8 mouse cellular contexts compared by ENCODE assay signal in the genomic region with DNA sequence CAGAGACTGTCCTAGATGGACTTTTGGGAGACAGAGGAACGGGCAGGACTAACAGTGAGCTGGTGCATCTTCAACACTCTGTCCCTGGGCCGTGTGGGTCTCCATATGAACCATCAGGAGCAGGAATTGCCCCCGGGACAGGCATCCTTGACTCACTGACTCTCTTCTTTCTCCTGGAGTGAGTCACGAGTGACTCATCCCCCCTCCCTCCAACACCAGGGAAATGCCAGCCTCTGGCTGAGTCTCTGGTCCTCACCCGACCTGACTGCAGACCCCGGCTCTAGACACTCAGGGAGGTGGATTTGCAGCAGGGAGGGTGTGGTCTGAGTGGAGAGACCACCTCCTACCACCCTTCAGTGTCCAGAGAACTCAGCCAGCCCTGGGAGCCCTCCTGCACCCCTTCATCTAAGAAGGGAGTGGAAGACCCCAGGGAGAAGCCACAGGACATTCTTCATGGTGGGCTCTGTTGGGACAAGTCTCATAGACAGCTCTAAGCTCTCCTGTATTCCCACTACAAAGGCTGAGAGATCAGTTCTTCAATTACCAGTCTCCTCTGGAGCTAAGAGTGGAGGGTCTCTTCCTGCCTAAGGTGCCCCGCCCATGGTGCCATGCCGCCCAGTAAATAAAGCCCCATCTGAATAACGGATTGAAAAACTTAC. TPM values are rescaled to one million over a fixed set of nuclear protein-coding genes. Genes with fewer than 3 reads are reported as not detected.
DNase-seq lines count a peak whose midpoint lies in the region; ATAC-seq and TF ChIP-seq lines count a peak whose summit lies in the region.

No protein-coding gene starts in this region.

- 0 out of 2 replicates have a peak overlapping the region, but pooled peaks have one; percentile 6 for H3K4me3 ChIP-seq in midbrain, embryonic 12.5 days
- no peak overlapping the region for H3K4me3 ChIP-seq in midbrain, embryonic 11.5 days (ENCODE audit: low read depth, low read length)
- H3K4me3 ChIP-seq in liver, embryonic 11.5 days (ENCODE audit: low read depth, low read length), result peak overlapping the region; percentile 52
- H3K4me3 ChIP-seq in stomach, embryonic 16.5 days (replicated peaks; ENCODE audit: low read length), result peak overlapping the region; percentile 62
- H3K4me3 ChIP-seq in forebrain, postnatal 0 days (ENCODE audit: low read depth, low read length), result no peak overlapping the region

- H3K27me3 ChIP-seq in midbrain, embryonic 12.5 days, result peaks cover 13% of the 10 kb centered on the region
- H3K27me3 ChIP-seq in midbrain, embryonic 11.5 days (ENCODE audit: control insufficient read depth, insufficient read depth, low read length), result no peaks in the 10 kb centered on the region
- no peaks in the 10 kb centered on the region for H3K27me3 ChIP-seq in liver, embryonic 11.5 days (replicated peaks; ENCODE audit: control insufficient read depth, insufficient read depth, low read length)
- H3K27me3 ChIP-seq in stomach, embryonic 16.5 days (ENCODE audit: control insufficient read depth, insufficient read depth, low read length), result no peaks in the 10 kb centered on the region
- no peaks in the 10 kb centered on the region for H3K27me3 ChIP-seq in forebrain, postnatal 0 days (ENCODE audit: insufficient read depth, low read length)

- no peak overlapping the region for H3K27ac ChIP-seq in midbrain, embryonic 12.5 days (replicated peaks)
- H3K27ac ChIP-seq in midbrain, embryonic 11.5 days (ENCODE audit: low read depth, low read length), result no peak overlapping the region
- H3K27ac ChIP-seq in liver, embryonic 11.5 days (ENCODE audit: low read depth, low read length), result peak overlapping the region; percentile 91
- H3K27ac ChIP-seq in stomach, embryonic 16.5 days (ENCODE audit: low read length), result peak overlapping the region; percentile 97
- no peak overlapping the region for H3K27ac ChIP-seq in forebrain, postnatal 0 days (ENCODE audit: low read depth, low read length)

- DNase-seq in midbrain, embryonic 11.5 days (ENCODE audit: low spot score, missing footprints), result no peak
- DNase-seq in adrenal gland, adult 8-10 months, result peak; percentile 85
- peak; percentile 38 to 66 for DNase-seq in heart, adult 9 months (ENCODE audit: low spot score in 2 of 2)
- no peak for DNase-seq in liver, embryonic 11.5 days (ENCODE audit: low spot score)
- no peak for DNase-seq in cerebellum, adult 11 months
- DNase-seq in forebrain, postnatal 0 days, result no peak

- no peaks in the 10 kb centered on the region for H3K9me3 ChIP-seq in midbrain, embryonic 12.5 days
- no peaks in the 10 kb centered on the region for H3K9me3 ChIP-seq in midbrain, embryonic 11.5 days (ENCODE audit: control insufficient read depth, low read length)
- H3K9me3 ChIP-seq in liver, embryonic 11.5 days (ENCODE audit: control insufficient read depth, low read length), result no peaks in the 10 kb centered on the region
- H3K9me3 ChIP-seq in stomach, embryonic 16.5 days (replicated peaks; ENCODE audit: control insufficient read depth, low read length), result no peaks in the 10 kb centered on the region; the same call in 1 of the 2 replicates
- H3K9me3 ChIP-seq in forebrain, postnatal 0 days (ENCODE audit: low read length), result no peaks in the 10 kb centered on the region

- no peaks in the 10 kb centered on the region for H3K36me3 ChIP-seq in midbrain, embryonic 12.5 days
- no peaks in the 10 kb centered on the region for H3K36me3 ChIP-seq in midbrain, embryonic 11.5 days (ENCODE audit: control insufficient read depth, insufficient read depth, low read length)
- no peaks in the 10 kb centered on the region; the same call in 1 of the 2 replicates for H3K36me3 ChIP-seq in liver, embryonic 11.5 days (ENCODE audit: control insufficient read depth, insufficient read depth, low read length)
- no peaks in the 10 kb centered on the region for H3K36me3 ChIP-seq in stomach, embryonic 16.5 days (ENCODE audit: control insufficient read depth, insufficient read depth, low read length)
- no peaks in the 10 kb centered on the region for H3K36me3 ChIP-seq in forebrain, postnatal 0 days (ENCODE audit: insufficient read depth)

- no peak for ATAC-seq in midbrain, embryonic 12.5 days (ENCODE audit: low FRiP score, low read depth)
- ATAC-seq in midbrain, embryonic 11.5 days (ENCODE audit: low FRiP score), result no peak
- ATAC-seq in liver, embryonic 11.5 days (replicated peaks; ENCODE audit: low FRiP score), result no peak
- peak; percentile 1; the same call in 1 of the 2 replicates for ATAC-seq in stomach, embryonic 16.5 days (ENCODE audit: insufficient read depth, low FRiP score)
- ATAC-seq in forebrain, postnatal 0 days, result no peak

- peak overlapping the region; percentile 32; the same call in 1 of the 2 replicates for H3K9ac ChIP-seq in midbrain, embryonic 12.5 days (replicated peaks)
- no peak overlapping the region for H3K9ac ChIP-seq in midbrain, embryonic 11.5 days (ENCODE audit: low read length)
- H3K9ac ChIP-seq in liver, embryonic 11.5 days (ENCODE audit: low read depth, low read length), result peak overlapping the region; percentile 69
- peak overlapping the region; percentile 84 for H3K9ac ChIP-seq in stomach, embryonic 16.5 days (ENCODE audit: low read length)
- no peak overlapping the region for H3K9ac ChIP-seq in forebrain, postnatal 0 days

- H3K4me2 ChIP-seq in midbrain, embryonic 12.5 days (replicated peaks), result no peak overlapping the region
- no peak overlapping the region for H3K4me2 ChIP-seq in midbrain, embryonic 11.5 days
- H3K4me2 ChIP-seq in liver, embryonic 11.5 days, result peak overlapping the region; percentile 83
- H3K4me2 ChIP-seq in stomach, embryonic 16.5 days (ENCODE audit: low read depth, low read length), result peak overlapping the region; percentile 62
- H3K4me2 ChIP-seq in forebrain, postnatal 0 days (ENCODE audit: low read depth), result no peak overlapping the region

- H3K4me1 ChIP-seq in midbrain, embryonic 12.5 days, result peaks cover 28% of the 10 kb centered on the region
- H3K4me1 ChIP-seq in midbrain, embryonic 11.5 days (ENCODE audit: control insufficient read depth, insufficient read depth, low read length), result peaks cover 18% of the 10 kb centered on the region
- H3K4me1 ChIP-seq in liver, embryonic 11.5 days (replicated peaks; ENCODE audit: control insufficient read depth, insufficient read depth, low read length), result peaks cover 55% of the 10 kb centered on the region
- H3K4me1 ChIP-seq in stomach, embryonic 16.5 days (ENCODE audit: control insufficient read depth, insufficient read depth, low read length), result peaks cover 69% of the 10 kb centered on the region
- H3K4me1 ChIP-seq in forebrain, postnatal 0 days (ENCODE audit: insufficient read depth), result peaks cover 19% of the 10 kb centered on the region

- TF ChIP-seq CTCF in forebrain, postnatal 0 days (IDR thresholded peaks at IDR 0.05; ENCODE audit: low read depth), result no peak

- WGBS in midbrain, embryonic 12.5 days, result 55% methylated on average over 9 of the region's 9 CpGs
- WGBS in midbrain, embryonic 11.5 days, result 64% methylated on average over 9 of the region's 9 CpGs
- 26% methylated on average over 9 of the region's 9 CpGs for WGBS in liver, embryonic 11.5 days
- WGBS in stomach, embryonic 16.5 days, result 14% methylated on average over 9 of the region's 9 CpGs
- 58% methylated on average over 9 of the region's 9 CpGs for WGBS in forebrain, postnatal 0 days

RNA-seq across cellular contexts. Expression of a gene that starts 0.5 kb away (rescaled TPM):
- polyA plus RNA-seq in midbrain, embryonic 12.5 days (2016; fragmentation: Nextera tagmentation; extraction: Ambion mirVana), result 33.9 and 46.5 TPM in 2 replicates
- polyA plus RNA-seq in midbrain, embryonic 11.5 days (2014; fragmentation: Nextera tagmentation; extraction: Ambion mirVana), result 27.2 and 28.2 TPM in 2 replicates
- total RNA-seq in adrenal gland, adult 8-10 months (2022), result 100 to 1,000 TPM; 302 to 612 (median 463) TPM
- 91.8 and 99.6 TPM in 2 replicates for polyA plus RNA-seq in liver, embryonic 11.5 days (2014; fragmentation: Nextera tagmentation; extraction: Ambion mirVana)
- polyA plus RNA-seq in stomach, embryonic 16.5 days (2015; fragmentation: Nextera tagmentation; extraction: Ambion mirVana), result 197 and 224 TPM in 2 replicates
- 10.0 and 22.7 TPM in 2 replicates for total RNA-seq in forebrain, postnatal 0 days (2014; rRNA removed)
- 24.9 and 33.7 TPM in 2 replicates for polyA plus RNA-seq in forebrain, postnatal 0 days (2015; fragmentation: Nextera tagmentation; extraction: Ambion mirVana)

RNA-seq across cellular contexts. Expression of a gene that starts 3.2 kb away (rescaled TPM):
- polyA plus RNA-seq in midbrain, embryonic 12.5 days (2016; fragmentation: Nextera tagmentation; extraction: Ambion mirVana), result 2.2 and 3.4 TPM in 2 replicates
- 2.0 and 2.4 TPM in 2 replicates for polyA plus RNA-seq in midbrain, embryonic 11.5 days (2014; fragmentation: Nextera tagmentation; extraction: Ambion mirVana)
- 10 to 100 TPM; 17.8 to 92.8 (median 47.9) TPM for total RNA-seq in adrenal gland, adult 8-10 months (2022)
- polyA plus RNA-seq in liver, embryonic 11.5 days (2014; fragmentation: Nextera tagmentation; extraction: Ambion mirVana), result 2.4 and 4.3 TPM in 2 replicates
- 4.1 and 5.1 TPM in 2 replicates for polyA plus RNA-seq in stomach, embryonic 16.5 days (2015; fragmentation: Nextera tagmentation; extraction: Ambion mirVana)
- total RNA-seq in forebrain, postnatal 0 days (2014; rRNA removed), result 4.3 and 5.8 TPM in 2 replicates
- 3.1 and 5.1 TPM in 2 replicates for polyA plus RNA-seq in forebrain, postnatal 0 days (2015; fragmentation: Nextera tagmentation; extraction: Ambion mirVana)

RNA-seq across cellular contexts. Expression of a gene that starts 24.0 kb away (rescaled TPM):
- 4.4 and 4.9 TPM in 2 replicates for polyA plus RNA-seq in midbrain, embryonic 12.5 days (2016; fragmentation: Nextera tagmentation; extraction: Ambion mirVana)
- 3.0 and 3.2 TPM in 2 replicates for polyA plus RNA-seq in midbrain, embryonic 11.5 days (2014; fragmentation: Nextera tagmentation; extraction: Ambion mirVana)
- total RNA-seq in adrenal gland, adult 8-10 months (2022), result 10 to 100 TPM; 36.3 to 60.3 (median 52.9) TPM
- polyA plus RNA-seq in liver, embryonic 11.5 days (2014; fragmentation: Nextera tagmentation; extraction: Ambion mirVana), result 4.0 and 5.8 TPM in 2 replicates
- 4.2 and 6.0 TPM in 2 replicates for polyA plus RNA-seq in stomach, embryonic 16.5 days (2015; fragmentation: Nextera tagmentation; extraction: Ambion mirVana)
- 22.1 and 29.7 TPM in 2 replicates for total RNA-seq in forebrain, postnatal 0 days (2014; rRNA removed)
- 4.9 and 5.7 TPM in 2 replicates for polyA plus RNA-seq in forebrain, postnatal 0 days (2015; fragmentation: Nextera tagmentation; extraction: Ambion mirVana)

RNA-seq across cellular contexts. Expression of a gene that starts 24.2 kb away (rescaled TPM):
- polyA plus RNA-seq in midbrain, embryonic 12.5 days (2016; fragmentation: Nextera tagmentation; extraction: Ambion mirVana), result 0.34 and 0.42 TPM in 2 replicates
- 0.63 and 1.3 TPM in 2 replicates for polyA plus RNA-seq in midbrain, embryonic 11.5 days (2014; fragmentation: Nextera tagmentation; extraction: Ambion mirVana)
- under 1 TPM in 1 of 4 experiments, not detected in 3; 0.78 TPM for total RNA-seq in adrenal gland, adult 8-10 months (2022)
- 1.0 and 1.3 TPM in 2 replicates for polyA plus RNA-seq in liver, embryonic 11.5 days (2014; fragmentation: Nextera tagmentation; extraction: Ambion mirVana)
- 0.49 and 1.2 TPM in 2 replicates for polyA plus RNA-seq in stomach, embryonic 16.5 days (2015; fragmentation: Nextera tagmentation; extraction: Ambion mirVana)
- 0.31 TPM in 1 of 2 replicates, not detected in the other for total RNA-seq in forebrain, postnatal 0 days (2014; rRNA removed)
- 0.40 TPM in 2 replicates for polyA plus RNA-seq in forebrain, postnatal 0 days (2015; fragmentation: Nextera tagmentation; extraction: Ambion mirVana)

RNA-seq across cellular contexts. Expression of a gene that starts 42.5 kb away (rescaled TPM):
- polyA plus RNA-seq in midbrain, embryonic 12.5 days (2016; fragmentation: Nextera tagmentation; extraction: Ambion mirVana), result 0.60 and 1.0 TPM in 2 replicates
- 0.14 and 0.17 TPM in 2 replicates for polyA plus RNA-seq in midbrain, embryonic 11.5 days (2014; fragmentation: Nextera tagmentation; extraction: Ambion mirVana)
- total RNA-seq in adrenal gland, adult 8-10 months (2022), result 1 to 10 TPM in 3 of 4 experiments, under 1 TPM in 1; 0.78 to 1.4 (median 1.2) TPM
- polyA plus RNA-seq in liver, embryonic 11.5 days (2014; fragmentation: Nextera tagmentation; extraction: Ambion mirVana), result 0.13 and 0.23 TPM in 2 replicates
- polyA plus RNA-seq in stomach, embryonic 16.5 days (2015; fragmentation: Nextera tagmentation; extraction: Ambion mirVana), result 0.23 and 0.40 TPM in 2 replicates
- total RNA-seq in forebrain, postnatal 0 days (2014; rRNA removed), result 9.0 and 12.9 TPM in 2 replicates
- polyA plus RNA-seq in forebrain, postnatal 0 days (2015; fragmentation: Nextera tagmentation; extraction: Ambion mirVana), result 1.9 and 3.4 TPM in 2 replicates

Comparison
In these comparisons a context has a peak if more than half of its experiments do, and no peak if none do; other contexts are left out.
1. H3K4me3 ChIP-seq: peak in midbrain, embryonic 12.5 days (single experiment), liver, embryonic 11.5 days (single experiment) and stomach, embryonic 16.5 days (single experiment); none in midbrain, embryonic 11.5 days (single experiment) and forebrain, postnatal 0 days (single experiment).
2. H3K9ac ChIP-seq: peak in midbrain, embryonic 12.5 days (single experiment), liver, embryonic 11.5 days (single experiment) and stomach, embryonic 16.5 days (single experiment); none in midbrain, embryonic 11.5 days (single experiment) and forebrain, postnatal 0 days (single experiment).
3. H3K27ac ChIP-seq: peak in liver, embryonic 11.5 days (single experiment) and stomach, embryonic 16.5 days (single experiment); none in midbrain, embryonic 12.5 days (single experiment), midbrain, embryonic 11.5 days (single experiment) and forebrain, postnatal 0 days (single experiment).
4. H3K4me2 ChIP-seq: peak in liver, embryonic 11.5 days (single experiment) and stomach, embryonic 16.5 days (single experiment); none in midbrain, embryonic 12.5 days (single experiment), midbrain, embryonic 11.5 days (single experiment) and forebrain, postnatal 0 days (single experiment).
5. DNase-seq: peak in adrenal gland, adult 8-10 months (single experiment) and heart, adult 9 months (2 of 2); none in midbrain, embryonic 11.5 days (single experiment), liver, embryonic 11.5 days (single experiment), cerebellum, adult 11 months (single experiment) and forebrain, postnatal 0 days (single experiment).